Mouse (Mus musculus): ENCODE measurements around the gene Ddx25. TPM values are rescaled to one million over a fixed set of nuclear protein-coding genes. Genes with fewer than 3 reads are reported as not detected.

The Ddx25 gene
- total and polyA plus RNA-seq, 2 experiments from 2014 or later, result 19.7 to 24.4 TPM

DNA sequence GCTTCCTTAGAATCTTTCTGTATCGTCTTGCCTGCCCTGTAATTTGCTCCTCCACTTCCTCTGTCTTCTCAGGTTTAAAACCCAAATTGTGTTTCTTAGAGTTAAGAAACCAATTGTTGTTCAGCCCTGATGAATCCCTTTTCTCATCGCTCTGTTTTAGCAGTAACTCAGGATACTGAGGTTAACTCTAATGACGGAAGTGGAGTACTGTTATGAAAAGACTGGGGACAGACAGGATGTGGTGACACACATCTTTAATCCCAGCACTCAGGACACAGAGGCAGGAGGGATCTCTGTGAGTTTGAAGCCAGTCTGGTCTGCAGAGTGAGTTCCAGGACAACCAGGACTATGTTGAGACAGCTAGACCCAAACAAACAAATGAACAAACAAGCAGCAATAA is 62.9 kb downstream of the Ddx25 start:
- H3K4me2 ChIP-seq (ENCODE audit: low read depth, low read length), result no peak overlapping the region
- no peak overlapping the region for H3K9ac ChIP-seq (replicated peaks; ENCODE audit: low read length)
- DNase-seq (ENCODE audit: low spot score) (no peak), ATAC-seq (no peak)
- no peaks in the 10 kb centered on the region for H3K4me1 ChIP-seq (ENCODE audit: insufficient read depth, low read length)
- WGBS, result 67% methylated on average over 3 of the region's 3 CpGs
- H3K9me3 ChIP-seq (ENCODE audit: low read length), result no peaks in the 10 kb centered on the region
- H3K36me3 ChIP-seq (ENCODE audit: insufficient read depth, low read length), result no peaks in the 10 kb centered on the region
- no peak overlapping the region for H3K4me3 ChIP-seq (ENCODE audit: low read length)
- no peak overlapping the region for H3K27ac ChIP-seq
- TF ChIP-seq CTCF (IDR thresholded peaks at IDR 0.05; ENCODE audit: low read depth), result no peak
- no peaks in the 10 kb centered on the region for H3K27me3 ChIP-seq (ENCODE audit: insufficient read depth, low read length)

DNA sequence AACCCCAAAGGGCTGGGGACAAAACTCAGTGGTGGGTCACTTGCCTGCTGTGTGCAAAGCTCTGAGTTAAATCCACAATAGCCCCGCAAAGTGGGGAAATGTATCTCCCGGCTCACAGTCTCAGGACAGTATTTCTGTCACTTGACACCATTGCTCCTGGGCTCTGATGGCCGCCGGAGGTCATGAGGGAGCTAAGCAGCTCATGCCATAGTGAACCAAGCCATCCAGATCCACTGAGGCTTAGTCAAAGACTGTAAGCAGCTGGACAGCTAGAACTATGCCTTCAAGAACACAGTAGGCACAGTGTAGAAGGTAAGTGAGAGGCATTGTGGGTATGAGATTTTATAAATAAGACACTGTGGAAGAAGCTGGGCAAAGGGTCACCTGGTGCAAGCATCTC is 63.4 kb downstream of the Ddx25 start:
- DNase-seq (ENCODE audit: low spot score) (no peak), ATAC-seq (no peak)
- no peaks in the 10 kb centered on the region for H3K27me3 ChIP-seq (ENCODE audit: insufficient read depth, low read length)
- H3K4me2 ChIP-seq (ENCODE audit: low read depth, low read length), result no peak overlapping the region
- TF ChIP-seq CTCF (IDR thresholded peaks at IDR 0.05; ENCODE audit: low read depth), result no peak
- no peak overlapping the region for H3K9ac ChIP-seq (replicated peaks; ENCODE audit: low read length)
- no peaks in the 10 kb centered on the region for H3K4me1 ChIP-seq (ENCODE audit: insufficient read depth, low read length)
- no peaks in the 10 kb centered on the region for H3K36me3 ChIP-seq (ENCODE audit: insufficient read depth, low read length)
- H3K4me3 ChIP-seq (ENCODE audit: low read length), result no peak overlapping the region
- whole genome bisulfite sequencing, result 68% methylated on average over 4 of the region's 4 CpGs
- H3K9me3 ChIP-seq (ENCODE audit: low read length), result no peaks in the 10 kb centered on the region
- no peak overlapping the region for H3K27ac ChIP-seq

DNA sequence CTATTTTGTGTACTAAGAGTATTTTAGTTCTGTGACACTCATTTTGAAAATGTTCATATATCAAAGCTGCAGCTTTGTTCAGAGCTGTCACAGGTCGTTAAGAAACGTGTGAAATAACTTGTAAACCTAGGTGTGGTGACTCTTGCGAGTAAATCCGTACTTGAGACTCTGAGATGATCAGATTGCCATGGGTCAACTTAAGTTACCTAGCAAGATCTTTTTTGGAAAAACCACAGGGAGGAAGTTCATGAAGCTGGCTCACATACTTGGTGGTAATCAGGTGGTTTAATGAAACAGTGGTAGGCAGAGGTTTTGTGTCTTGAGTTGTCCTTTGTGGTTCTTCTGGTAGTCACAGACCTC is 64.6 kb downstream of the Ddx25 start:
- no peaks in the 10 kb centered on the region for H3K27me3 ChIP-seq (ENCODE audit: insufficient read depth, low read length)
- no peak overlapping the region for H3K4me3 ChIP-seq (ENCODE audit: low read length)
- WGBS, result 53% methylated on average over 4 of the region's 4 CpGs
- H3K9me3 ChIP-seq (ENCODE audit: low read length), result no peaks in the 10 kb centered on the region
- ATAC-seq (no peak), DNase-seq (ENCODE audit: low spot score) (no peak)
- no peak overlapping the region for H3K27ac ChIP-seq
- TF ChIP-seq CTCF (IDR thresholded peaks at IDR 0.05; ENCODE audit: low read depth), result no peak
- H3K9ac ChIP-seq (replicated peaks; ENCODE audit: low read length), result no peak overlapping the region
- no peak overlapping the region for H3K4me2 ChIP-seq (ENCODE audit: low read depth, low read length)
- no peaks in the 10 kb centered on the region for H3K36me3 ChIP-seq (ENCODE audit: insufficient read depth, low read length)
- H3K4me1 ChIP-seq (ENCODE audit: insufficient read depth, low read length), result no peaks in the 10 kb centered on the region

DNA sequence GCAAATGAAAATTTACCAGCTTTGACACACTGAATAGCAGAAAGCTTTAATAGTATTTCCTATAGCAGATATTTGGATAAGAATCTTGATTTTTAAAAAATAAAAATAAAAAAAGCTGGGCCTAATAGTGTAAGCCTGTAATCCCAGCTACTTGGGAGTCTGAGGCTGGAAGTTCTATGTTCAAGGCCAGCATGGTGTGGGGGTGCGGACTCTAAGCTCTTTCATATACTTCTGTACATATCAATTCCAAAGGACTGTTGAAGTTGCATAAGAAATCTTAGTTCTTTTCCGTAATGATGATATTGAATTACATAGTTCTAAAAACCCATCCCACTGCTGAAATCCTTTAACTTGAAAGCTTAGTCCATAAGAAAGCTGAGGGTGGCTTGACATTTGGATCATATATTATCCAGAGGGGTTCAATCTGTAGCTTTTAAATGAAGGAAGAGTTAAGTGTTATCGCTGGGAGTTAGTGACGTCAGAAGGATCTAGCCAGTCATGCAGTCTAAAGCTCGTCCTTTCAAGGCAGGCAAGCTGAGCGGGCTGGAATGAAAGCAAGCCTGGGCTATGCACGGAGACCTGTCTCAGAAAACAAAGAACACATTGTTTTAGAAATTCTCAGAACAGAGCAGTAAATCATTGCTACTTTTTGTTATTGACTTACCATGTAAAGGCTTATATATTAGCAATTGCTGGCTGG is 65.1 kb downstream of the Ddx25 start:
- Histone ChIP-seq H3K9me3 (ENCODE audit: low read length) (no peaks in the 10 kb centered on the region), H3K4me3 (ENCODE audit: low read length) (no peak overlapping the region), H3K27ac (no peak overlapping the region), H3K27me3 (ENCODE audit: insufficient read depth, low read length) (no peaks in the 10 kb centered on the region), H3K4me1 (ENCODE audit: insufficient read depth, low read length) (no peaks in the 10 kb centered on the region), H3K9ac (replicated peaks; ENCODE audit: low read length) (no peak overlapping the region), H3K36me3 (ENCODE audit: insufficient read depth, low read length) (no peaks in the 10 kb centered on the region), H3K4me2 (ENCODE audit: low read depth, low read length) (no peak overlapping the region)
- 48% methylated on average over 7 of the region's 7 CpGs for WGBS
- no peak for TF ChIP-seq CTCF (IDR thresholded peaks at IDR 0.05; ENCODE audit: low read depth)
- DNase-seq (ENCODE audit: low spot score) (no peak), ATAC-seq (no peak)

DNA sequence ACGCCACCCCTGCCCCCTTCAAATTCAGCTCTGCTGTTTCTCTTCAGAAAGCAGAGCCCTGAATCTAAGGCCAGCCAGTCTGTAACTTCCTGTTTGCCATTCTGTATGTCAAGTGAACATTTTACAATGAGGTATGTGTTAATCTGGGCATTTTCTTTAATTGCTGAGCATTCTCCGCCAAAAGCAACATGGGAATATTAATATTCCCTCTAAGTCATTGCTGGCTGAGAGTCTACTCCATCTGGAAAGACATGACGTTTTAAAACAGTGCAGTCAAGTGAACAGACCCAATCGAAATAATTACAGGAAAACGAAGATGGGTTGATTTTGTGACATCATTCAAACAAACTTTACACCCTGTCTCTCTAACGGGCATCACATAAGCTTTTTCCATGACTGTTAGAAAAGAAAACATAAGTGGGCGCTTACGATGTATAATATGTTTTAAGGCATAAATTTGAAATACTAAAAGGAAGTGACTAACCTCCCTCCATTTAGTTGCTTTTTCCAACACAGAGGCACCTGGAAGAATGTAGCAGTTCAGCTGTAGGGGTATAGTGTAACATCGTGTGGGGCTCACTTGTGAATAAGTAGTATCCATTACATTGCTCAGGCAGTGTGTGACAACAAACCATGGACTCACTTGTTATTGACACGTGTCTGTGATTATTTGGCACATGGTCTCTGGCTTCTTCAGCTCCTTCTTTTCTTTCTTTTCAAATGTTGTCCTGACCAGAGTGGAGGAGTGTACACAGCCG is 67.0 kb downstream of the Ddx25 start:
- no peak overlapping the region for H3K9ac ChIP-seq (replicated peaks; ENCODE audit: low read length)
- H3K4me3 ChIP-seq (ENCODE audit: low read length), result no peak overlapping the region
- ATAC-seq (no peak), DNase-seq (ENCODE audit: low spot score) (no peak)
- no peaks in the 10 kb centered on the region for H3K27me3 ChIP-seq (ENCODE audit: insufficient read depth, low read length)
- H3K9me3 ChIP-seq (ENCODE audit: low read length), result no peaks in the 10 kb centered on the region
- no peak overlapping the region for H3K4me2 ChIP-seq (ENCODE audit: low read depth, low read length)
- 73% methylated on average over 11 of the region's 11 CpGs for WGBS
- no peak for TF ChIP-seq CTCF (IDR thresholded peaks at IDR 0.05; ENCODE audit: low read depth)
- no peaks in the 10 kb centered on the region for H3K36me3 ChIP-seq (ENCODE audit: insufficient read depth, low read length)
- no peaks in the 10 kb centered on the region for H3K4me1 ChIP-seq (ENCODE audit: insufficient read depth, low read length)
- no peak overlapping the region for H3K27ac ChIP-seq

DNA sequence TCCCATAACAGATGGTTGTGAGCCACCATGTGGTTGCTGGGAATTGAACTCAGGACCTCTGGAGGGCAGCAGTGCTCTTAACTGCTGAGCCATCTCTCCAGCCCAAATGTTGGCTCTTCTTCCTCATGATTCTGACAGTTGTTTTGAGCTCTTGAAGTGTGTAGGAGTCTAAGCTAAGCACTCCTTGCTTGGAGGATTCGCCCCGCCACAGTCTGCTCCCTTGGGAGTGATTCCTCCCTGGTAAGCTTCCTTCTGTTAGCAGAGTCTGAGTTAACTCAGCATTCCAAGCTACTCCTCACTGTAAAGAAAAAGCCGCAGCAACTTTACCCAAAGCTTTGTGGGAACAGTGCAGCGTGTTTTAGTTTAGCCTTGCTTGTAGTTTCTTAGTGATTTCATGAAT is 69.8 kb downstream of the Ddx25 start:
- Histone ChIP-seq H3K4me1 (ENCODE audit: insufficient read depth, low read length) (no peaks in the 10 kb centered on the region), H3K9me3 (ENCODE audit: low read length) (no peaks in the 10 kb centered on the region), H3K27me3 (ENCODE audit: insufficient read depth, low read length) (no peaks in the 10 kb centered on the region), H3K4me2 (ENCODE audit: low read depth, low read length) (no peak overlapping the region), H3K4me3 (ENCODE audit: low read length) (no peak overlapping the region), H3K9ac (replicated peaks; ENCODE audit: low read length) (no peak overlapping the region), H3K27ac (no peak overlapping the region), H3K36me3 (ENCODE audit: insufficient read depth, low read length) (0 out of 2 replicates have a peak, but pooled peaks cover 2% of the 10 kb centered on the region)
- 91% methylated on average over 4 of the region's 4 CpGs for WGBS
- no peak for DNase-seq (ENCODE audit: low spot score)
- no peak for TF ChIP-seq CTCF (IDR thresholded peaks at IDR 0.05; ENCODE audit: low read depth)
- no peak for ATAC-seq

Other genes with a start within 250 kb of the Ddx25 start
- 10.6 and 11.1 TPM in 2 replicates for gene Cdon, start 137.4 kb downstream of the Ddx25 start, total RNA-seq (2014; rRNA removed)
- gene Cdon, start 137.4 kb downstream of the Ddx25 start, polyA plus RNA-seq (2015; fragmentation: Nextera tagmentation; extraction: Ambion mirVana), result 1.0 and 1.7 TPM in 2 replicates
- gene Gm1113, start 40.3 kb downstream of the Ddx25 start, total RNA-seq (2014; rRNA removed), result not detected in 2 replicates
- gene Gm1113, start 40.3 kb downstream of the Ddx25 start, polyA plus RNA-seq (2015; fragmentation: Nextera tagmentation; extraction: Ambion mirVana), result not detected in 2 replicates
- gene Pus3, start 67 bp upstream of the Ddx25 start, total RNA-seq (2014; rRNA removed), result 8.3 and 10.2 TPM in 2 replicates
- 12.2 and 13.7 TPM in 2 replicates for gene Pus3, start 67 bp upstream of the Ddx25 start, polyA plus RNA-seq (2015; fragmentation: Nextera tagmentation; extraction: Ambion mirVana)
- 0.47 and 0.79 TPM in 2 replicates for gene Pate2, start 11.8 kb upstream of the Ddx25 start, total RNA-seq (2014; rRNA removed)
- 0.41 and 0.67 TPM in 2 replicates for gene Pate2, start 11.8 kb upstream of the Ddx25 start, polyA plus RNA-seq (2015; fragmentation: Nextera tagmentation; extraction: Ambion mirVana)
- 9.6 and 9.7 TPM in 2 replicates for gene Hyls1, start 11.9 kb upstream of the Ddx25 start, total RNA-seq (2014; rRNA removed)
- gene Hyls1, start 11.9 kb upstream of the Ddx25 start, polyA plus RNA-seq (2015; fragmentation: Nextera tagmentation; extraction: Ambion mirVana), result 9.5 and 11.8 TPM in 2 replicates
- not detected in 2 replicates for gene Pate4, start 53.4 kb upstream of the Ddx25 start, total RNA-seq (2014; rRNA removed)
- gene Pate4, start 53.4 kb upstream of the Ddx25 start, polyA plus RNA-seq (2015; fragmentation: Nextera tagmentation; extraction: Ambion mirVana), result not detected in 2 replicates
- gene Pate3, start 89.7 kb upstream of the Ddx25 start, total RNA-seq (2014; rRNA removed), result not detected in 2 replicates
- gene Pate3, start 89.7 kb upstream of the Ddx25 start, polyA plus RNA-seq (2015; fragmentation: Nextera tagmentation; extraction: Ambion mirVana), result not detected in 2 replicates
- gene Pate1, start 128.9 kb upstream of the Ddx25 start, total RNA-seq (2014; rRNA removed), result not detected in 2 replicates
- gene Pate1, start 128.9 kb upstream of the Ddx25 start, polyA plus RNA-seq (2015; fragmentation: Nextera tagmentation; extraction: Ambion mirVana), result not detected in 2 replicates
- gene Gm17677, start 182.5 kb upstream of the Ddx25 start, total RNA-seq (2014; rRNA removed), result not detected in 2 replicates
- not detected in 2 replicates for gene Gm17677, start 182.5 kb upstream of the Ddx25 start, polyA plus RNA-seq (2015; fragmentation: Nextera tagmentation; extraction: Ambion mirVana)
- not detected in 2 replicates for gene Gm17727, start 219.6 kb upstream of the Ddx25 start, total RNA-seq (2014; rRNA removed)
- not detected in 2 replicates for gene Gm17727, start 219.6 kb upstream of the Ddx25 start, polyA plus RNA-seq (2015; fragmentation: Nextera tagmentation; extraction: Ambion mirVana)
- gene Gm27235, start 231.6 kb upstream of the Ddx25 start, total RNA-seq (2014; rRNA removed), result not detected in 2 replicates
- gene Gm27235, start 231.6 kb upstream of the Ddx25 start, polyA plus RNA-seq (2015; fragmentation: Nextera tagmentation; extraction: Ambion mirVana), result not detected in 2 replicates
- not detected in 2 replicates for gene D730048I06Rik, start 231.6 kb upstream of the Ddx25 start, total RNA-seq (2014; rRNA removed)
- gene D730048I06Rik, start 231.6 kb upstream of the Ddx25 start, polyA plus RNA-seq (2015; fragmentation: Nextera tagmentation; extraction: Ambion mirVana), result not detected in 2 replicates